Mouse (Mus musculus) megakaryocyte, embryonic 14.5 days (primary cell): ENCODE results near the gene Fam189a2.

Experiments used
- FLI1 ChIP-seq: IDR thresholded peaks from 2 replicates; pipeline ENCODE4 v1.6.1; 2012; ENCODE audit warnings: low read length, inconsistent platforms, mixed read lengths
- GATA1 ChIP-seq: IDR thresholded peaks from 3 replicates; pipeline ENCODE4 v1.6.1; 2012; ENCODE audit warnings: mixed read lengths, low read length, inconsistent platforms, borderline replicate concordance

DNA sequence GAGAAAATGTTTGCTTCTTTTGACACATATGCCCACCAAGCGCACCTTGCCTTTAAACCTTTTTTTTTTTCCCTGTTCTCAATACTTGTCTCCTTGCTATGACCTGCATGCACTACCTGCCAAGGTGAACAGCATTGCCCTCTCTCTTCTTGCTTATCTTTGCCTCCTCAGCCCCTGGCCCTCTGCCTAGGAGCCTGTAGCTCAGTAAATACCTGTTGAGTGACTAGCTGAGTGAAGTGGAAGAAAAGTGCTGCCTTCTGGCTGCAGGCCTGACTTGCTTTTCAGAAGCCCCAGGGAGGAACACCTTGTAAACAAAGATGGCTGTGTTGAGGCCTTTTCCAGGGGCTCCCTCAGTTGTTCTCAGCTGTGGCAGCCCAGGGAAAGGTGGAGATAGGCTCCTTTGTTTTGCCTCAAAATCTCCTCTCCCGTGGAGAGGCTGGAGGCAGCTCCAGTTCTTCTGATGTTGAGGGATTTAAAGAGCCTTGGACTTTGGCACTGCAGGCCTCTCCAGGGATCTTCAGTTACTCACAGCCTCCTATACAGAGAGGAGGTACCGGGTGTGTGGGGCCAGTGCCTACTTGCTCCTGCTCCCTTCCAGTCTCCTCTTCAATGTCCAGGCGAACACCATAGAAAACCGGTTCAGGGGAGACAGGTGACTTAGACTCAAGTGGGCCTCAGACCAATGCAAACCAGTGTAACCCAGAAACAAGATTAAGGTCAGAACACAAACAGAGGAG is 62.5 kb downstream of the Fam189a2 start:
- no peak for TF ChIP-seq GATA1
- TF ChIP-seq FLI1 = no peak
